Mouse (Mus musculus): ENCODE measurements around the gene Pyy. TPM values are rescaled to one million over a fixed set of nuclear protein-coding genes. Genes with fewer than 3 reads are reported as not detected.

Gene Pyy
- polyA plus RNA-seq, 1 experiment, result not detected

GRCm38 (mm10) chr11:102096887-102097391 lies 10.7 kb downstream of the Pyy start:
- Histone ChIP-seq H3K27ac (ENCODE audit: insufficient read depth, low read length) (no peak overlapping the region), H3K4me1 (ENCODE audit: control insufficient read depth, insufficient read depth, insufficient read length) (peaks cover 4% of the 10 kb centered on the region), H3K4me3 (ENCODE audit: extremely low read depth, insufficient read depth, insufficient read length) (no peak overlapping the region), H3K36me3 (ENCODE audit: control insufficient read depth, insufficient read depth, low read length) (no peaks in the 10 kb centered on the region), H3K27me3 (ENCODE audit: control insufficient read depth, insufficient read depth, low read length) (no peaks in the 10 kb centered on the region)
- TF ChIP-seq CTCF (IDR thresholded peaks at IDR 0.05; ENCODE audit: extremely low read depth, insufficient read depth, insufficient read length, insufficient replicate concordance) (no peak), POLR2A (IDR thresholded peaks at IDR 0.05; ENCODE audit: low read depth, low read length) (no peak)
- no peak for DNase-seq (ENCODE audit: low read depth in 1 of 2, low spot score in 2 of 2)
- WGBS, result 5% methylated on average over 17 of the region's 18 CpGs

- no peak overlapping the region for H3K27ac ChIP-seq (ENCODE audit: insufficient read depth, low read length)
- no peaks in the 10 kb centered on the region for H3K36me3 ChIP-seq (ENCODE audit: control insufficient read depth, insufficient read depth, low read length)
- no peak for DNase-seq (ENCODE audit: low read depth in 1 of 2, low spot score in 2 of 2)
These were observed 11.2 kb downstream of the Pyy start for GRCm38 (mm10) chr11:102096446-102096845.

GRCm38 (mm10) chr11:102095676-102096075 lies 12.0 kb downstream of the Pyy start:
- Histone ChIP-seq H3K27me3 (ENCODE audit: control insufficient read depth, insufficient read depth, low read length) (no peaks in the 10 kb centered on the region), H3K27ac (ENCODE audit: insufficient read depth, low read length) (no peak overlapping the region), H3K4me1 (ENCODE audit: control insufficient read depth, insufficient read depth, insufficient read length) (peaks cover 4% of the 10 kb centered on the region), H3K4me3 (ENCODE audit: extremely low read depth, insufficient read depth, insufficient read length) (no peak overlapping the region), H3K36me3 (ENCODE audit: control insufficient read depth, insufficient read depth, low read length) (no peaks in the 10 kb centered on the region)
- TF ChIP-seq CTCF (IDR thresholded peaks at IDR 0.05; ENCODE audit: extremely low read depth, insufficient read depth, insufficient read length, insufficient replicate concordance) (no peak), POLR2A (IDR thresholded peaks at IDR 0.05; ENCODE audit: low read depth, low read length) (no peak)
- WGBS, result 95% methylated on average over 3 of the region's 3 CpGs
- no peak for DNase-seq (ENCODE audit: low read depth in 1 of 2, low spot score in 2 of 2)

More at GRCm38 (mm10) chr11:102096446-102096845, 11.2 kb downstream of the Pyy start:
- no peaks in the 10 kb centered on the region for H3K27me3 ChIP-seq (ENCODE audit: control insufficient read depth, insufficient read depth, low read length)
- peaks cover 4% of the 10 kb centered on the region for H3K4me1 ChIP-seq (ENCODE audit: control insufficient read depth, insufficient read depth, insufficient read length)
- H3K4me3 ChIP-seq (ENCODE audit: extremely low read depth, insufficient read depth, insufficient read length), result no peak overlapping the region
- 61% methylated on average over 5 of the region's 5 CpGs for WGBS
- no peak for TF ChIP-seq CTCF (IDR thresholded peaks at IDR 0.05; ENCODE audit: extremely low read depth, insufficient read depth, insufficient read length, insufficient replicate concordance)
- no peak for TF ChIP-seq POLR2A (IDR thresholded peaks at IDR 0.05; ENCODE audit: low read depth, low read length)

- Histone ChIP-seq H3K27ac (ENCODE audit: insufficient read depth, low read length) (0 out of 2 replicates have a peak overlapping the region, but pooled peaks have one; percentile 6), H3K36me3 (ENCODE audit: control insufficient read depth, insufficient read depth, low read length) (no peaks in the 10 kb centered on the region), H3K4me3 (ENCODE audit: extremely low read depth, insufficient read depth, insufficient read length) (no peak overlapping the region), H3K27me3 (ENCODE audit: control insufficient read depth, insufficient read depth, low read length) (peaks cover 7% of the 10 kb centered on the region; the same call in 1 of the 2 replicates), H3K4me1 (ENCODE audit: control insufficient read depth, insufficient read depth, insufficient read length) (peaks cover 3% of the 10 kb centered on the region; the same call in 1 of the 2 replicates)
- WGBS, result 2% methylated on average over 20 of the region's 20 CpGs
- no peak for DNase-seq (ENCODE audit: low read depth in 1 of 2, low spot score in 2 of 2)
- TF ChIP-seq CTCF (IDR thresholded peaks at IDR 0.05; ENCODE audit: extremely low read depth, insufficient read depth, insufficient read length, insufficient replicate concordance) (no peak), POLR2A (IDR thresholded peaks at IDR 0.05; ENCODE audit: low read depth, low read length) (no peak)
These were observed 18.4 kb downstream of the Pyy start for GRCm38 (mm10) chr11:102089088-102089808.

GRCm38 (mm10) chr11:102087931-102088898 lies 19.4 kb downstream of the Pyy start, which contains the start of gene Mpp2:
Mpp2 (minus strand) TSS chr11:102088515.
- WGBS, result 1% methylated on average over 49 of the region's 49 CpGs
- H3K4me3 ChIP-seq (ENCODE audit: extremely low read depth, insufficient read depth, insufficient read length), result peak within 1 kb of the TSS; percentile 55
- H3K27ac ChIP-seq (ENCODE audit: insufficient read depth, low read length), result peak within 1 kb of the TSS; percentile 13; the same call in 1 of the 2 replicates
- no peak for DNase-seq (ENCODE audit: low read depth in 1 of 2, low spot score in 2 of 2)
- TF ChIP-seq CTCF (IDR thresholded peaks at IDR 0.05; ENCODE audit: extremely low read depth, insufficient read depth, insufficient read length, insufficient replicate concordance) (no peak), POLR2A (IDR thresholded peaks at IDR 0.05; ENCODE audit: low read depth, low read length) (no peak)
- H3K4me1 ChIP-seq (ENCODE audit: control insufficient read depth, insufficient read depth, insufficient read length), result peaks cover 3% of the 10 kb centered on the region; the same call in 1 of the 2 replicates
- H3K36me3 ChIP-seq (ENCODE audit: control insufficient read depth, insufficient read depth, low read length), result no peaks in the 10 kb centered on the region
- peaks cover 7% of the 10 kb centered on the region; the same call in 1 of the 2 replicates for H3K27me3 ChIP-seq (ENCODE audit: control insufficient read depth, insufficient read depth, low read length)

GRCm38 (mm10) chr11:102087081-102087751 lies 20.4 kb downstream of the Pyy start:
- H3K27ac ChIP-seq (ENCODE audit: insufficient read depth, low read length), result no peak overlapping the region

More at GRCm38 (mm10) chr11:102087081-102087751, 20.4 kb downstream of the Pyy start:
- no peak for TF ChIP-seq POLR2A (IDR thresholded peaks at IDR 0.05; ENCODE audit: low read depth, low read length)
- TF ChIP-seq CTCF (IDR thresholded peaks at IDR 0.05; ENCODE audit: extremely low read depth, insufficient read depth, insufficient read length, insufficient replicate concordance), result no peak
- Histone ChIP-seq H3K27me3 (ENCODE audit: control insufficient read depth, insufficient read depth, low read length) (peaks cover 7% of the 10 kb centered on the region), H3K36me3 (ENCODE audit: control insufficient read depth, insufficient read depth, low read length) (no peaks in the 10 kb centered on the region), H3K4me1 (ENCODE audit: control insufficient read depth, insufficient read depth, insufficient read length) (peaks cover 3% of the 10 kb centered on the region; the same call in 1 of the 2 replicates), H3K4me3 (ENCODE audit: extremely low read depth, insufficient read depth, insufficient read length) (peak overlapping the region; percentile 55)
- peak in 1 of 2 experiments; percentile 26 for DNase-seq (ENCODE audit: low read depth in 1 of 2, low spot score in 2 of 2)
- WGBS, result 1% methylated on average over 39 of the region's 39 CpGs
